Mouse (Mus musculus) liver, embryonic 11.5 days (tissue): ENCODE results near the gene Hcls1. TPM values are rescaled to one million over a fixed set of nuclear protein-coding genes. Genes with fewer than 3 reads are reported as not detected.

Experiments
- ATAC-seq: fragments of 200-750 bp; cut with Nextera tagmentation; replicated peaks from 2 replicates; pipeline ENCODE4 v1.8.0; 2017; ENCODE audit warnings: moderate number of reproducible peaks, mild to moderate bottlenecking, moderate TSS enrichment, moderate library complexity; ENCODE audit not compliant: low FRiP score
- DNase-seq: peaks from one replicate; pipeline ENCODE4 v3.0.0-alpha.2; 2017; ENCODE audit warnings: low spot score
- H3K27ac ChIP-seq: fragments of 300-500 bp; sonication (generic); 2 replicates; pipeline ENCODE4 v1.5.1; 2014; ENCODE audit warnings: mild to moderate bottlenecking, low read depth, low read length, control low read depth
- H3K27me3 ChIP-seq: fragments of 300-500 bp; sonication (generic); replicated peaks from 2 replicates; pipeline ENCODE4 v1.6.1; 2014; ENCODE audit warnings: low read length, mixed read lengths; ENCODE audit not compliant: control insufficient read depth, insufficient read depth
- H3K36me3 ChIP-seq: fragments of 300-500 bp; sonication (generic); 2 replicates; pipeline ENCODE4 v1.6.1; 2014; ENCODE audit warnings: mild to moderate bottlenecking, low read length, moderate library complexity, mixed read lengths; ENCODE audit not compliant: control insufficient read depth, insufficient read depth
- H3K4me1 ChIP-seq: fragments of 300-500 bp; sonication (generic); replicated peaks from 2 replicates; pipeline ENCODE4 v1.6.1; 2014; ENCODE audit warnings: low read length, mixed read lengths; ENCODE audit not compliant: control insufficient read depth, insufficient read depth
- H3K4me2 ChIP-seq: fragments of 300-500 bp; sonication (generic); 2 replicates; pipeline ENCODE4 v1.6.1; 2014; ENCODE audit warnings: mild to moderate bottlenecking, control low read depth, moderate library complexity
- H3K4me3 ChIP-seq: fragments of 300-500 bp; sonication (generic); 2 replicates; pipeline ENCODE4 v1.5.1; 2014; ENCODE audit warnings: low read depth, low read length, control low read depth
- H3K9ac ChIP-seq: fragments of 300-500 bp; sonication (generic); 2 replicates; pipeline ENCODE4 v1.6.1; 2014; ENCODE audit warnings: low read depth, low read length, control low read depth
- H3K9me3 ChIP-seq: fragments of 300-500 bp; sonication (generic); 2 replicates; pipeline ENCODE4 v1.6.1; 2016; ENCODE audit warnings: low read length, inconsistent platforms, mixed read lengths; ENCODE audit not compliant: control insufficient read depth
- WGBS: fragments of 180-500 bp; shearing (Covaris S2); extraction: QIAGEN DNeasy Blood & Tissue Kit; methylation state at CpG from one replicate; pipeline ENCODE4 v1.1.7; 2014; 5-methylcytosine and 5-hydroxymethylcytosine counted together
- polyA plus RNA-seq: library from polyadenylated mRNA; unstranded; fragments of >200 nt; fragmentation: Nextera tagmentation; extraction: Ambion mirVana; gene quantifications from 2 replicates; pipeline ENCODE4 v1.2.1, GENCODE M21; 2014

Hcls1 gene
- polyA plus RNA-seq, 1 experiment from 2014 or later = 8.3 TPM

GRCm38 (mm10) chr16:36926514-36927447 lies 8.0 kb upstream of the Hcls1 start:
- H3K4me2 ChIP-seq = no peak overlapping the region
- WGBS = 89% methylated on average over 10 of the region's 10 CpGs
- ATAC-seq (no peak), DNase-seq (no peak)
- H3K4me1 ChIP-seq = no peaks in the 10 kb centered on the region
- no peak overlapping the region for H3K9ac ChIP-seq
- H3K27me3 ChIP-seq = no peaks in the 10 kb centered on the region
- H3K9me3 ChIP-seq = no peaks in the 10 kb centered on the region
- H3K4me3 ChIP-seq = no peak overlapping the region
- H3K36me3 ChIP-seq = peaks cover 19% of the 10 kb centered on the region
- H3K27ac ChIP-seq = no peak overlapping the region

- H3K4me2 ChIP-seq = no peak overlapping the region
- H3K4me1 ChIP-seq = no peaks in the 10 kb centered on the region
- no peak for DNase-seq
- H3K4me3 ChIP-seq = no peak overlapping the region
- no peak for ATAC-seq
- H3K27me3 ChIP-seq = no peaks in the 10 kb centered on the region
- H3K9me3 ChIP-seq = no peaks in the 10 kb centered on the region
- peaks cover 21% of the 10 kb centered on the region for H3K36me3 ChIP-seq
- H3K9ac ChIP-seq = no peak overlapping the region
- WGBS = 76% methylated on average over 10 of the region's 10 CpGs
- H3K27ac ChIP-seq = no peak overlapping the region
Observed at GRCm38 (mm10) chr16:36927495-36928105, 7.2 kb upstream of the Hcls1 start.

GRCm38 (mm10) chr16:36928106-36928500 lies 6.7 kb upstream of the Hcls1 start:
- DNase-seq (no peak), ATAC-seq (no peak)
- Histone ChIP-seq H3K4me2 (no peak overlapping the region), H3K36me3 (peaks cover 21% of the 10 kb centered on the region), H3K4me3 (no peak overlapping the region), H3K27ac (no peak overlapping the region), H3K9ac (no peak overlapping the region), H3K4me1 (no peaks in the 10 kb centered on the region), H3K27me3 (no peaks in the 10 kb centered on the region), H3K9me3 (no peaks in the 10 kb centered on the region)
- WGBS = 91% methylated on average over 8 of the region's 8 CpGs

- H3K4me2 ChIP-seq = no peak overlapping the region
- DNase-seq (no peak), ATAC-seq (no peak)
- H3K36me3 ChIP-seq = peaks cover 21% of the 10 kb centered on the region
- 95% methylated on average over 7 of the region's 7 CpGs for WGBS
- no peaks in the 10 kb centered on the region for H3K4me1 ChIP-seq
- no peaks in the 10 kb centered on the region for H3K27me3 ChIP-seq
- H3K9ac ChIP-seq = no peak overlapping the region
- no peak overlapping the region for H3K4me3 ChIP-seq
- H3K9me3 ChIP-seq = no peaks in the 10 kb centered on the region
- H3K27ac ChIP-seq = no peak overlapping the region
Observed at GRCm38 (mm10) chr16:36929216-36929615, 5.6 kb upstream of the Hcls1 start.

GRCm38 (mm10) chr16:36930231-36931136 lies 4.3 kb upstream of the Hcls1 start:
- H3K27ac ChIP-seq = no peak overlapping the region
- H3K9me3 ChIP-seq = no peaks in the 10 kb centered on the region
- no peak for DNase-seq
- ATAC-seq = no peak
- no peaks in the 10 kb centered on the region for H3K4me1 ChIP-seq
- no peak overlapping the region for H3K4me2 ChIP-seq
- H3K9ac ChIP-seq = no peak overlapping the region
- H3K4me3 ChIP-seq = no peak overlapping the region
- H3K36me3 ChIP-seq = peaks cover 14% of the 10 kb centered on the region
- H3K27me3 ChIP-seq = no peaks in the 10 kb centered on the region
- WGBS = 66% methylated on average over 11 of the region's 11 CpGs

GRCm38 (mm10) chr16:36931381-36931780 lies 3.4 kb upstream of the Hcls1 start:
- no peak overlapping the region for H3K4me2 ChIP-seq
- no peaks in the 10 kb centered on the region for H3K4me1 ChIP-seq
- H3K27ac ChIP-seq = no peak overlapping the region
- H3K4me3 ChIP-seq = no peak overlapping the region
- H3K9me3 ChIP-seq = no peaks in the 10 kb centered on the region
- peaks cover 10% of the 10 kb centered on the region for H3K36me3 ChIP-seq
- DNase-seq = no peak
- no peak for ATAC-seq
- H3K27me3 ChIP-seq = no peaks in the 10 kb centered on the region
- whole genome bisulfite sequencing = 94% methylated on average over 10 of the region's 10 CpGs
- H3K9ac ChIP-seq = no peak overlapping the region

GRCm38 (mm10) chr16:36931976-36932375 lies 2.8 kb upstream of the Hcls1 start:
- Histone ChIP-seq H3K36me3 (peaks cover 10% of the 10 kb centered on the region), H3K27ac (no peak overlapping the region), H3K4me2 (no peak overlapping the region), H3K9me3 (no peaks in the 10 kb centered on the region), H3K9ac (no peak overlapping the region), H3K4me1 (no peaks in the 10 kb centered on the region), H3K4me3 (no peak overlapping the region), H3K27me3 (no peaks in the 10 kb centered on the region)
- ATAC-seq (no peak), DNase-seq (no peak)
- WGBS = 87% methylated on average over 3 of the region's 3 CpGs

- 87% methylated on average over 6 of the region's 6 CpGs for WGBS
- ATAC-seq (no peak), DNase-seq (no peak)
- Histone ChIP-seq H3K4me3 (no peak overlapping the region), H3K4me2 (no peak overlapping the region), H3K9me3 (no peaks in the 10 kb centered on the region), H3K9ac (no peak overlapping the region), H3K36me3 (peaks cover 10% of the 10 kb centered on the region), H3K27ac (no peak overlapping the region), H3K4me1 (no peaks in the 10 kb centered on the region), H3K27me3 (no peaks in the 10 kb centered on the region)
Observed at GRCm38 (mm10) chr16:36932546-36932945, 2.2 kb upstream of the Hcls1 start.
